Mouse (Mus musculus) intestine, embryonic 16.5 days (tissue): ENCODE measurements around the gene Olfr304. TPM values are rescaled to one million over a fixed set of nuclear protein-coding genes. Genes with fewer than 3 reads are reported as not detected.

Experiments
- polyA plus RNA-seq: library from polyadenylated mRNA; unstranded; fragments of >200 nt; fragmentation: Nextera tagmentation; extraction: Ambion mirVana; gene quantifications from 2 replicates; pipeline ENCODE4 v1.2.1, GENCODE M21; 2015

Gene Olfr304
- polyA plus RNA-seq, 1 experiment from 2014 or later: not detected

Other genes with a start within 250 kb of the Olfr304 start
- gene Vmn2r75, start 214.9 kb downstream of the Olfr304 start, polyA plus RNA-seq: not detected in 2 replicates
- not detected in 2 replicates for gene Vmn2r76, start 140.3 kb downstream of the Olfr304 start, polyA plus RNA-seq
- not detected in 2 replicates for gene Olfr310, start 109.5 kb downstream of the Olfr304 start, polyA plus RNA-seq
- gene Olfr309, start 73.0 kb downstream of the Olfr304 start, polyA plus RNA-seq: not detected in 2 replicates
- gene Olfr308, start 61.0 kb downstream of the Olfr304 start, polyA plus RNA-seq: not detected in 2 replicates
- gene Olfr307, start 49.1 kb downstream of the Olfr304 start, polyA plus RNA-seq: not detected in 2 replicates
- not detected in 2 replicates for gene Olfr305, start 19.7 kb downstream of the Olfr304 start, polyA plus RNA-seq
- not detected in 2 replicates for gene Olfr303, start 11.1 kb upstream of the Olfr304 start, polyA plus RNA-seq
- gene Olfr301, start 17.2 kb upstream of the Olfr304 start, polyA plus RNA-seq: not detected in 2 replicates
- gene Olfr299, start 73.3 kb upstream of the Olfr304 start, polyA plus RNA-seq: not detected in 2 replicates
- gene Olfr298, start 105.8 kb upstream of the Olfr304 start, polyA plus RNA-seq: not detected in 2 replicates
- not detected in 2 replicates for gene Olfr297, start 133.3 kb upstream of the Olfr304 start, polyA plus RNA-seq
- gene Olfr295, start 197.2 kb upstream of the Olfr304 start, polyA plus RNA-seq: not detected in 2 replicates
- gene Olfr294, start 230.0 kb upstream of the Olfr304 start, polyA plus RNA-seq: not detected in 2 replicates